Mouse (Mus musculus): ENCODE data around the gene Speer4e. TPM values are rescaled to one million over a fixed set of nuclear protein-coding genes. Genes with fewer than 3 reads are reported as not detected.
A peak's percentile ranks its signal among the peaks of the same experiment; 100 is the strongest.
"Not testable (repeated sequence)": the region's sequence is repeated elsewhere in the genome, so short reads cannot be mapped to it uniquely, and the experiment has no call there.

Gene Speer4e
- polyA plus RNA-seq, 1 experiment from 2014 or later, result not detected

- H3K9ac ChIP-seq (ENCODE audit: low read length); ATAC-seq (ENCODE audit: insufficient read depth, low FRiP score); H3K4me1 ChIP-seq (ENCODE audit: control insufficient read depth, insufficient read depth, low read length): not testable (repeated sequence)
Measured at GRCm38 (mm10) chr5:14953587-14953986, 15.4 kb upstream of the Speer4e start.

GRCm38 (mm10) chr5:14952749-14953148, 14.5 kb upstream of the Speer4e start:
- peaks cover 11% of the 10 kb centered on the region for H3K9me3 ChIP-seq (replicated peaks; ENCODE audit: control insufficient read depth, low read length)
- not testable (repeated sequence) for H3K4me3 ChIP-seq (replicated peaks; ENCODE audit: low read length); H3K4me1 ChIP-seq (ENCODE audit: control insufficient read depth, insufficient read depth, low read length); H3K9ac ChIP-seq (ENCODE audit: low read length); H3K27ac ChIP-seq (ENCODE audit: low read length); H3K36me3 ChIP-seq (ENCODE audit: control insufficient read depth, insufficient read depth, low read length); ATAC-seq (ENCODE audit: insufficient read depth, low FRiP score); H3K27me3 ChIP-seq (ENCODE audit: control insufficient read depth, insufficient read depth, low read length); H3K4me2 ChIP-seq (ENCODE audit: low read depth, low read length)
- WGBS, result 68% methylated on average over 3 of the region's 3 CpGs

More at GRCm38 (mm10) chr5:14953587-14953986, 15.4 kb upstream of the Speer4e start:
- not testable (repeated sequence) for H3K27ac ChIP-seq (ENCODE audit: low read length); H3K27me3 ChIP-seq (ENCODE audit: control insufficient read depth, insufficient read depth, low read length); H3K4me2 ChIP-seq (ENCODE audit: low read depth, low read length); H3K4me3 ChIP-seq (replicated peaks; ENCODE audit: low read length); H3K9me3 ChIP-seq (replicated peaks; ENCODE audit: control insufficient read depth, low read length); H3K36me3 ChIP-seq (ENCODE audit: control insufficient read depth, insufficient read depth, low read length)

DNA sequence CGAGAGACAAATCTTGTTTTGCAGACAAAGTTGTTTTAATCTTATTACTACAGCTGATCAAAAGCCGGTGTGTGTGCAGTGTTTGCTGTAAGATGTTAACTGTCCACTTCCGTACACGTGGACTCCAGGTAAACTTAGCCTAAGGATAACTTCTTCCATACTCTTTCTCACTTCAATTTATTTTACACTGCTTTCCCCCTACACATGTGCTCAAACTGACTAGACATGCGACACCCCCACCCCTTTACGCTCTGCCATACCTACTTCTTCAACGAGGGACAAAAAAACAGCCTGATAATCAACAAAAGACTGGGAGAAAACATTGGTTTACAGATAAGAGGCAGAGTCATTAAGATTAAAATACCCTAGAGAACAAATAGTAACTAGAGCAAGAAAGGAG, 13.6 kb upstream of the Speer4e start:
- peak; percentile 62; the same call in 1 of the 2 replicates for ATAC-seq (ENCODE audit: insufficient read depth, low FRiP score)

DNA sequence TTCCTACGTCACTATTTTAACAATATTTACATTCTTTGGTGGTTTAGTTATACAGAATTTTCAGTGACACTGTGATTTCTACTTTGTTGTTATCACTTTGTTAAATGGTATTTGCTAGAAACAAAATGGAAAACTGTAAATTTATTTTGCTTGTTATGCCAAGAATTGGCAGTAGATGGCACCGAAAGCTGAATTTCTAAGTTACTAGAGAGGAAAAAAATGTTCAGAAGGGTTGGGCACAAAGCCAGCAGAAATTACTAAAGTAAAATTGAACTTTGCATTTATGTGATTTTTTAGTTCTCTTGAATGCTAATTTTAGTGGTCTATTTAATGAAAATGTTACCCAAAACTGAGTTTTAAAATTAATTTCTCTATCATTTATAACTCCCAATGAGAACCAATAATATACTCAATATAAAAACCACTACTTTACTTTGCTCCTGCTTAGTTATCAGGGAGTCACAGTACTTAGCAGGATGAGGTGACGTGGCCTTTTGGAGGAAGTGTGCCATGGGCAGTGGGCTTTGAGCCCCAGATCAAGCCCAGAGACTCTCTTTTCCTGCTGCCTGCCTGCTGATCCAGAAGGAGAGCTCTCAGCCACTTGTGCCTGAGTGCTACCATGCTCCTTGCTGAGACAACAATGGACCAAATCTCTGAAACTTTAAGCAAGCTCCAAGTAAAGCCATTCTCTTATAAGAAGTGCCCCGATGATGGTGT, 9.4 kb upstream of the Speer4e start:
- not testable (repeated sequence) for H3K9me3 ChIP-seq (replicated peaks; ENCODE audit: control insufficient read depth, low read length); H3K4me1 ChIP-seq (ENCODE audit: control insufficient read depth, insufficient read depth, low read length); H3K27ac ChIP-seq (ENCODE audit: low read length); H3K36me3 ChIP-seq (ENCODE audit: control insufficient read depth, insufficient read depth, low read length); H3K27me3 ChIP-seq (ENCODE audit: control insufficient read depth, insufficient read depth, low read length); ATAC-seq (ENCODE audit: insufficient read depth, low FRiP score); H3K4me2 ChIP-seq (ENCODE audit: low read depth, low read length); H3K4me3 ChIP-seq (replicated peaks; ENCODE audit: low read length); H3K9ac ChIP-seq (ENCODE audit: low read length)
- WGBS, result 51% methylated on average over 4 of the region's 4 CpGs

More for the DNA sequence above, 13.6 kb upstream of the Speer4e start:
- WGBS, result 63% methylated on average over 7 of the region's 7 CpGs
- not testable (repeated sequence) for H3K27me3 ChIP-seq (ENCODE audit: control insufficient read depth, insufficient read depth, low read length); H3K4me1 ChIP-seq (ENCODE audit: control insufficient read depth, insufficient read depth, low read length); H3K4me2 ChIP-seq (ENCODE audit: low read depth, low read length); H3K9ac ChIP-seq (ENCODE audit: low read length); H3K27ac ChIP-seq (ENCODE audit: low read length); H3K4me3 ChIP-seq (replicated peaks; ENCODE audit: low read length); H3K36me3 ChIP-seq (ENCODE audit: control insufficient read depth, insufficient read depth, low read length)
- H3K9me3 ChIP-seq (replicated peaks; ENCODE audit: control insufficient read depth, low read length), result peaks cover 11% of the 10 kb centered on the region

DNA sequence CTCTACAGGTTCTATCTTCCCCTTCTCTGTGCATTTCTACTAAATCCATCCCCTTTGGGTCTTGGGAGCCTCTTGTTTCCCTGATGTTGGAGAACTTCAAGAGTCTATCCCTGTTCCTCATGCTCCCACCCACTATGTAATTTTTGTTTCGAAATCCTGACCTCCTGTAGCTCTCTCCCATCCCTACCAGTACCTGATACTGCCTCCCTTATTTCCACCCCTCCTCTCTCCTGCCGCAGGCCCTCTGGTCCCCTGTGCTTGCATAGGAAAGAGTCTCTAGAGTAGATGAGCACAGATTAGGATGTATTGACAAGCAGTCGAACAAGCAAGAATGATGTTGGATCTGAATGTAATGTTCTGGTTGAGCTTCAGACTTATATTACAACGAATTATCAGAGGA, 7.3 kb upstream of the Speer4e start:
- H3K9me3 ChIP-seq (replicated peaks; ENCODE audit: control insufficient read depth, low read length); H3K4me2 ChIP-seq (ENCODE audit: low read depth, low read length); H3K4me3 ChIP-seq (replicated peaks; ENCODE audit: low read length); H3K36me3 ChIP-seq (ENCODE audit: control insufficient read depth, insufficient read depth, low read length); ATAC-seq (ENCODE audit: insufficient read depth, low FRiP score); H3K9ac ChIP-seq (ENCODE audit: low read length); H3K27ac ChIP-seq (ENCODE audit: low read length); H3K27me3 ChIP-seq (ENCODE audit: control insufficient read depth, insufficient read depth, low read length); H3K4me1 ChIP-seq (ENCODE audit: control insufficient read depth, insufficient read depth, low read length): not testable (repeated sequence)
- WGBS, result 44% methylated on average over 4 of the region's 4 CpGs

GRCm38 (mm10) chr5:14941043-14941442, 2.8 kb upstream of the Speer4e start:
- not testable (repeated sequence) for H3K36me3 ChIP-seq (ENCODE audit: control insufficient read depth, insufficient read depth, low read length); H3K27ac ChIP-seq (ENCODE audit: low read length); H3K27me3 ChIP-seq (ENCODE audit: control insufficient read depth, insufficient read depth, low read length); H3K4me3 ChIP-seq (replicated peaks; ENCODE audit: low read length); H3K4me2 ChIP-seq (ENCODE audit: low read depth, low read length); ATAC-seq (ENCODE audit: insufficient read depth, low FRiP score); H3K9ac ChIP-seq (ENCODE audit: low read length); H3K9me3 ChIP-seq (replicated peaks; ENCODE audit: control insufficient read depth, low read length); H3K4me1 ChIP-seq (ENCODE audit: control insufficient read depth, insufficient read depth, low read length)
- WGBS, result 87% methylated on average over 1 of the region's 1 CpGs

- H3K4me3 ChIP-seq (replicated peaks; ENCODE audit: low read length); H3K27ac ChIP-seq (ENCODE audit: low read length); ATAC-seq (ENCODE audit: insufficient read depth, low FRiP score); H3K27me3 ChIP-seq (ENCODE audit: control insufficient read depth, insufficient read depth, low read length); H3K9ac ChIP-seq (ENCODE audit: low read length); H3K4me2 ChIP-seq (ENCODE audit: low read depth, low read length); H3K36me3 ChIP-seq (ENCODE audit: control insufficient read depth, insufficient read depth, low read length); H3K4me1 ChIP-seq (ENCODE audit: control insufficient read depth, insufficient read depth, low read length); H3K9me3 ChIP-seq (replicated peaks; ENCODE audit: control insufficient read depth, low read length): not testable (repeated sequence)
- WGBS, result 75% methylated on average over 5 of the region's 6 CpGs
Measured at GRCm38 (mm10) chr5:14933721-14934120, 4.5 kb downstream of the Speer4e start.

DNA sequence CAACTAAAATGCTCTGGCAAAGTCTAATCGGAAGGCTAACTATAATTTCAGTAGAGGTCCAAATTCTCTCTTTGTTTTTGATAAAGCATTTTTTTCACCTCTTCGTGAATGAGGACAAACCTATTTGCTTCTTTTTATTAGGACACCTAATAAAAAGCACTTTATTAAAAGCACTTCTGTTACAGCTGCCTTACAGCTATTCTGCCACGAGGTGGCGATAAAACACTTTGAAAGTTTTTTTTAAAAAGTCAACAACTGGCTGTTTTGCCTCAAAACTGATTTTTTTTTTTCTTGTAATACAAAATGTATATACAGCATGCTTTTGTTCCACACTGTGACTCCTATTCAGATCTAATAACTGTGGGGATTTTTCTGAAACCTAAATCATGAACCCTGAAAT, 11.2 kb downstream of the Speer4e start:
- not testable (repeated sequence) for H3K27me3 ChIP-seq (ENCODE audit: control insufficient read depth, insufficient read depth, low read length); H3K9ac ChIP-seq (ENCODE audit: low read length); H3K4me1 ChIP-seq (ENCODE audit: control insufficient read depth, insufficient read depth, low read length); H3K4me2 ChIP-seq (ENCODE audit: low read depth, low read length); H3K4me3 ChIP-seq (replicated peaks; ENCODE audit: low read length); ATAC-seq (ENCODE audit: insufficient read depth, low FRiP score); H3K9me3 ChIP-seq (replicated peaks; ENCODE audit: control insufficient read depth, low read length); H3K36me3 ChIP-seq (ENCODE audit: control insufficient read depth, insufficient read depth, low read length); H3K27ac ChIP-seq (ENCODE audit: low read length)
- 26% methylated on average over 4 of the region's 4 CpGs for WGBS

DNA sequence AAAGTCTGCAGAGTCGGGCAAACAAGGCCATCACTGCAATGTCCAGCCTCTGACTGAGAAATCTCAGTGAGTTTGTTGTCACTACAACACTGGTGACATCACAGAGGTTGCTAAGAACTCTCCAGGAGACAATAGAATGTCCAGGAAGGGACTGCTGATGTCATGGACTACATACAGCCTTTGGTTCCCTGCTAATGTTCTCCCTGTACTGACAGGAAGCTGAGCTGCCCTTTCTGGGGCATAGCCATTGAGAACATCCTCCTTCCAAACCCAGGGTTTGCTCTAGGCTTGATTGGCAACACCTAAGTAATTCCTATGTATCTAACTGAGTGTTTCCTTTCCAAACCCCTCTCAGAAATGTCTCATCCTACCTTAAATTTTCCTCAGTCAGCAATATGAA, 23.4 kb downstream of the Speer4e start, which contains the start of gene Gm9758:
TSS of gene Gm9758 (minus strand) at position 101 of the 400 bp plus-strand sequence.
- not testable (repeated sequence) for H3K9ac ChIP-seq (ENCODE audit: low read length); ATAC-seq (ENCODE audit: insufficient read depth, low FRiP score); H3K4me3 ChIP-seq (replicated peaks; ENCODE audit: low read length); H3K4me1 ChIP-seq (ENCODE audit: control insufficient read depth, insufficient read depth, low read length); H3K4me2 ChIP-seq (ENCODE audit: low read depth, low read length); H3K27me3 ChIP-seq (ENCODE audit: control insufficient read depth, insufficient read depth, low read length); H3K9me3 ChIP-seq (replicated peaks; ENCODE audit: control insufficient read depth, low read length); H3K36me3 ChIP-seq (ENCODE audit: control insufficient read depth, insufficient read depth, low read length); H3K27ac ChIP-seq (ENCODE audit: low read length)
- WGBS, result 55% methylated on average over 1 of the region's 1 CpGs
